Mouse (Mus musculus) limb, embryonic 13.5 days (tissue): ENCODE data around the gene Hdac9. TPM values are rescaled to one million over a fixed set of nuclear protein-coding genes. Genes with fewer than 3 reads are reported as not detected.

Experiments
- ATAC-seq: fragments of 200-750 bp; cut with Nextera tagmentation; 2 replicates; pipeline ENCODE4 v1.8.0; 2017; ENCODE audit warnings: low read depth, moderate number of reproducible peaks, moderate TSS enrichment; ENCODE audit not compliant: low FRiP score
- H3K27ac ChIP-seq: fragments of 300-500 bp; sonication (generic); 2 replicates; pipeline ENCODE4 v1.5.1; 2015; ENCODE audit warnings: inconsistent platforms, mild to moderate bottlenecking, moderate library complexity
- H3K27me3 ChIP-seq: fragments of 300-500 bp; sonication (generic); 2 replicates; pipeline ENCODE4 v1.6.1; 2015; ENCODE audit warnings: mild to moderate bottlenecking, inconsistent platforms
- H3K36me3 ChIP-seq: fragments of 300-500 bp; sonication (generic); 2 replicates; pipeline ENCODE4 v1.6.1; 2015; ENCODE audit warnings: inconsistent platforms, mild to moderate bottlenecking, moderate library complexity
- H3K4me1 ChIP-seq: fragments of 300-500 bp; sonication (generic); 2 replicates; pipeline ENCODE4 v1.6.1; 2015; ENCODE audit warnings: inconsistent platforms
- H3K4me2 ChIP-seq: fragments of 300-500 bp; sonication (generic); replicated peaks from 2 replicates; pipeline ENCODE4 v1.6.1; 2015; ENCODE audit warnings: inconsistent platforms, mild to moderate bottlenecking, moderate library complexity
- H3K4me3 ChIP-seq: fragments of 300-500 bp; sonication (generic); 2 replicates; pipeline ENCODE4 v1.5.1; 2015; ENCODE audit warnings: moderate library complexity, mild to moderate bottlenecking, inconsistent platforms
- H3K9ac ChIP-seq: fragments of 300-500 bp; sonication (generic); 2 replicates; pipeline ENCODE4 v1.6.1; 2015; ENCODE audit warnings: mild to moderate bottlenecking, inconsistent platforms
- H3K9me3 ChIP-seq: fragments of 300-500 bp; sonication (generic); 2 replicates; pipeline ENCODE4 v1.6.1; 2016; ENCODE audit warnings: inconsistent platforms
- WGBS: fragments of 180-500 bp; shearing (Covaris S2); methylation state at CpG from one replicate; pipeline ENCODE4 v1.1.7; 2015; 5-methylcytosine and 5-hydroxymethylcytosine counted together
- polyA plus RNA-seq: library from polyadenylated mRNA; unstranded; fragments of >200 nt; fragmentation: Nextera tagmentation; extraction: Ambion mirVana; gene quantifications from 2 replicates; pipeline ENCODE4 v1.2.1, GENCODE M21; 2015

The Hdac9 gene
- polyA plus RNA-seq, 1 experiment from 2014 or later, result 8.4 TPM

DNA sequence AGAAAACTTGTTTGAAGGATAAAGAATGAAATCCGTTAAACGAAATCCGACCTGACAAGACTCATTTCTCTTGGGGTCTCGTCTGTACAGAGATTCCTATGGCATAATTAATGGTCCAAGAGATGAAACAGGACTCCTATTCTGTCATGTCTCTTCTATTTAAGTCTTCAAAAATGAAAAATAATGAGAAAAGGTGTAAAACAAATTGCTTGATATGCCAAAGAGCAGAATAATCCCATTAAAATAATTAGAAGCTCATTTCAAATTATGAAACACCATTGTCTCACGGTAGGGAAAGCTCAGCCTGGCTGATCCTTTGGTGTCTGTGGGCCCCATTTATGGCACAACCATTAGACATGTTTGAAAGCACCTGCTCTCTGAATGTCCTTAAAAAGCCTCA lies 142.8 kb downstream of the Hdac9 start:
- no peaks in the 10 kb centered on the region for H3K9me3 ChIP-seq
- ATAC-seq, result no peak
- WGBS, result 68% methylated on average over 5 of the region's 5 CpGs

DNA sequence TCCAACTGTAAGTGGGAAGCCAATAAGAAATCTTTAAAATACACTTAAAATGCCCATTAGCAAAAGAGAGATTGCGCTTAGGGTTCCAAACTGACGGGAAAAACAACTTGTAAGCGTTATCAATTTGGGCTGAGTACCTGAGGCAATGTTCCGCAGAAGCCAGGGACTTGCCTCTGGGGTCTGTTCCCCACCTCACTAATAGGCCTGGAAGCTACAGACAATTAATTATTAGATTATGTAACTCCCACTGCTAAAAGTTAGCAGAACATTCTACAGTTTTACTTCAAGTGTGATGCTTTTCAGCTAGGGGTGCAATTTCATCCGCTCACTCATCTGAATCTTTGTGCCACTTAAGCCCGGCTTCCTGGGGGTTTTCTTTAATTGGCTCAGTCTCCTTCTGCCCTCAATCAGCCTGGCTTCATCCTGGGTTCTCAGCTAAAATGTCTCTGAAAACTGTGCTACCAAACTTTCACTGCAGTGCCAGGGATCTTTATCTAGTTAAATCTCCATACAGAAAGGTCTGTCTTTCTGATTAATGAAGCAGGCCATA lies 149.6 kb downstream of the Hdac9 start:
- H3K4me3 ChIP-seq, result no peak overlapping the region
- H3K4me1 ChIP-seq, result no peaks in the 10 kb centered on the region
- H3K4me2 ChIP-seq, result no peak overlapping the region
- WGBS, result 68% methylated on average over 6 of the region's 6 CpGs
- no peaks in the 10 kb centered on the region for H3K9me3 ChIP-seq
- no peak overlapping the region for H3K9ac ChIP-seq
- ATAC-seq, result no peak
- no peak overlapping the region for H3K27ac ChIP-seq
- no peaks in the 10 kb centered on the region for H3K27me3 ChIP-seq
- H3K36me3 ChIP-seq, result no peaks in the 10 kb centered on the region

More for the DNA sequence above, 142.8 kb downstream of the Hdac9 start:
- H3K4me3 ChIP-seq, result no peak overlapping the region
- no peaks in the 10 kb centered on the region for H3K27me3 ChIP-seq
- H3K36me3 ChIP-seq, result no peaks in the 10 kb centered on the region
- no peak overlapping the region for H3K9ac ChIP-seq
- no peak overlapping the region for H3K4me2 ChIP-seq
- no peaks in the 10 kb centered on the region for H3K4me1 ChIP-seq
- H3K27ac ChIP-seq, result no peak overlapping the region

DNA sequence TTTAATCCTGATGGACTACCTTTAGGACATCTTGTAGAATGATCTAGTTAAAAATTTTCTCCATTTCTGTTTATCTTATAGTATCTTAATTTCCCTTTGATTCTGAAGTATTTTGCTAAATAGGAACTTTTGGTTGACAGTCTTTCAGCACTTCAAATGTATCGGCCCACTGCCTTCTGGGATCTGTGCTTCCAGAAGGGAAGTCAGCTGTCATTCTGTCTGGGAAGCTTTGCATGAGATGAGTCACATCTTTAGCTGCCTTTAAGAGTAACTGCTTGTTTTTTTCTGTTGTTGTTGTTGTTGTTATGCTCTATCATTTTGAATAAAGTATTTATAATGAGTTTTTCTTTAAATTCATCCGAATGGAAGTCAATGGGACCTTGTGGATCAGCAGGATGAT lies 169.6 kb downstream of the Hdac9 start:
- no peaks in the 10 kb centered on the region for H3K27me3 ChIP-seq
- no peak overlapping the region for H3K27ac ChIP-seq
- no peaks in the 10 kb centered on the region for H3K4me1 ChIP-seq
- 80% methylated on average over 2 of the region's 2 CpGs for WGBS
- H3K4me3 ChIP-seq, result no peak overlapping the region
- H3K9me3 ChIP-seq, result no peaks in the 10 kb centered on the region
- ATAC-seq, result no peak
- no peak overlapping the region for H3K9ac ChIP-seq
- no peaks in the 10 kb centered on the region for H3K36me3 ChIP-seq
- no peak overlapping the region for H3K4me2 ChIP-seq

DNA sequence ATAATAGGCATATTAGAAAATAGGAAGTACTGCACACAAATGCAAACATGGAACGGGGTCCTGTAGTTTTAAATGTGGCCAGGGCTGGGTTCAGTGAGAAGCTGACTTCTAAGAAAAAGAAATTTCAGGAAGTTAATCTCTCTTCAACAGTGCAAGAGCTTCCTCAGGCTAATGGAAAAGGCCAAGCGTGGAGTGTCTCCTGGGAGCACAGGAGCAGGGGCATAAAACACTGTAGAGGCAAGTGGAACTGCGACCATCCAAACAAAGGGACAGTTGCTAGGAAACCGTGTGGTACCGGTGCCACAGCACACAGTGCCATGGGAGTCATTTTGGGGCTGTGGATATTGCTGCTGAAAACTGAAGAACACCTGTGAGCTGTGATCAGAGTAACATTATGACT lies 191.7 kb downstream of the Hdac9 start:
- Histone ChIP-seq H3K27me3 (no peaks in the 10 kb centered on the region), H3K9ac (no peak overlapping the region), H3K4me2 (no peak overlapping the region), H3K9me3 (no peaks in the 10 kb centered on the region), H3K4me1 (0 out of 2 replicates have a peak, but pooled peaks cover 2% of the 10 kb centered on the region), H3K27ac (no peak overlapping the region), H3K4me3 (no peak overlapping the region), H3K36me3 (no peaks in the 10 kb centered on the region)
- 63% methylated on average over 5 of the region's 5 CpGs for WGBS
- ATAC-seq, result no peak

DNA sequence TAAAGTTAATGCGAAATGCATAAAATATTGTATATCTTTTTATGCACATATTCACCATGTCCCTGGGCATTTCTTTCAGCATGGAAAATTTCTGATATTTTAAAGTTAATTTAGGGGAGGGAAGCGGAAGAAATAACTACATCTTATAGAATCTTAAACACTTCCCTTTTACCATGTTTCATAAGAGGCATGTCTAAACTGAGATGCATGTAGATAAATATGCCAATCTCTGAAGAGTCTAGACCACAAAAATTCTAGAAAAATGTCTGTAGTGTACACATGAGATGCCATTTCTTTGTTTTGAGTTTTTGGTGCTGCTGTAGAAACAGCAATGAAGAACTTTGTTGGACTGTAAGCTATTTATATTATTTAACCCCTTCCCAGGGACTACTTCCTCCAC lies 192.6 kb downstream of the Hdac9 start:
- Histone ChIP-seq H3K9me3 (no peaks in the 10 kb centered on the region), H3K4me1 (0 out of 2 replicates have a peak, but pooled peaks cover 2% of the 10 kb centered on the region), H3K36me3 (no peaks in the 10 kb centered on the region), H3K4me3 (no peak overlapping the region), H3K27ac (no peak overlapping the region), H3K4me2 (no peak overlapping the region), H3K9ac (no peak overlapping the region), H3K27me3 (no peaks in the 10 kb centered on the region)
- WGBS, result 90% methylated on average over 2 of the region's 2 CpGs
- ATAC-seq, result no peak

DNA sequence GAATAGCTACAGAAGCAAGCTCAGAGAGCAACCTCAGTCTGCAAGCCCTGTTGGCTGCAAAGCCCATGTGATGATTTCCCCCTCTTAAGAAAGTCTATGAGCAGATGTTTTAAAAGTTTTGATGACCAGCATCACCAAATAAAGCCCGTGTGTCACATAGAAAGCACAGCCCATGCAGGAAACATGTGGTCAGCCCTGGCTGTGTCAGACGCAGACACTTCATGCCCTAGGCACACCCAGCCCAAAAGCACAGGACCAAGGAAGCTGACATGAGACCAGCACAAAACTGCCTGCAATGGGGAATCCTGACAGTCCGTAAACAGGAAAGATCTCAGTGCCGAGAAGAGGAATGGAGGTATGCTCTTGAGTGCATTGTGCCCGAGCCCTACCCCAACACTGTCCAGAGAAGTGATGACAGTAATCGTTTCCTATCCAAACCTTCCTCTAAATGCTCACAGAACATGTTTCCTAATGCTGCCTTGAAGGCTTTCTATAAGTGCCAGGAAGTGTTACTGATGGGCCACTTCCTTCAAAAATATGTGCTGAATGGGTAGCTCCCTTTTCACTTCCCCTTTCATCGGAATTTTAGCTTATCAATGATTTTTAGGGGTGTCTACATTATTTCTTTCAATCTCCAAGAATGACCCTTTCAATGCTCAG lies 193.9 kb downstream of the Hdac9 start:
- Histone ChIP-seq H3K27me3 (no peaks in the 10 kb centered on the region), H3K4me2 (no peak overlapping the region), H3K36me3 (no peaks in the 10 kb centered on the region), H3K4me1 (0 out of 2 replicates have a peak, but pooled peaks cover 2% of the 10 kb centered on the region), H3K9ac (no peak overlapping the region), H3K9me3 (no peaks in the 10 kb centered on the region), H3K27ac (no peak overlapping the region), H3K4me3 (no peak overlapping the region)
- no peak for ATAC-seq
- WGBS, result 69% methylated on average over 7 of the region's 7 CpGs

DNA sequence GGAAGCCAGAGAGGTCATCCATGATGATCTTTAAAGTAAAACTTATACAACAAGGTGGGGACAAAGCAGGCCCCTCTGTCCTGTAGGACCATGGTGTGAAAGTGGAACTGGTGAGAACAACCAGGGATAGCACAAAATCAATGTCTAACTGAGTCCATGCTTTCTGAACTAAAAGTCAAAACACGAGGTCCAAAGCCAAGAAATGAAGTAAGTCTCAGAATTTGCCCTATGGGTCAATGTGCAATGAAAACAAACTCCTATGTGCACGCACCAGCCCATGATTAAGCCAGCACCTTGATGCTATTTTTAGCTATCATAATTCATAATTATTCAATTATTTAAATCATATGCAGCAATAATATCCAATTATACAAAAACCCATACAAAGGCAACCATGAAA lies 196.0 kb downstream of the Hdac9 start:
- H3K4me2 ChIP-seq, result no peak overlapping the region
- no peak overlapping the region for H3K27ac ChIP-seq
- no peaks in the 10 kb centered on the region for H3K9me3 ChIP-seq
- H3K9ac ChIP-seq, result no peak overlapping the region
- H3K4me3 ChIP-seq, result no peak overlapping the region
- whole genome bisulfite sequencing, result 75% methylated on average over 2 of the region's 2 CpGs
- 0 out of 2 replicates have a peak, but pooled peaks cover 2% of the 10 kb centered on the region for H3K4me1 ChIP-seq
- no peaks in the 10 kb centered on the region for H3K36me3 ChIP-seq
- no peaks in the 10 kb centered on the region for H3K27me3 ChIP-seq
- no peak for ATAC-seq

DNA sequence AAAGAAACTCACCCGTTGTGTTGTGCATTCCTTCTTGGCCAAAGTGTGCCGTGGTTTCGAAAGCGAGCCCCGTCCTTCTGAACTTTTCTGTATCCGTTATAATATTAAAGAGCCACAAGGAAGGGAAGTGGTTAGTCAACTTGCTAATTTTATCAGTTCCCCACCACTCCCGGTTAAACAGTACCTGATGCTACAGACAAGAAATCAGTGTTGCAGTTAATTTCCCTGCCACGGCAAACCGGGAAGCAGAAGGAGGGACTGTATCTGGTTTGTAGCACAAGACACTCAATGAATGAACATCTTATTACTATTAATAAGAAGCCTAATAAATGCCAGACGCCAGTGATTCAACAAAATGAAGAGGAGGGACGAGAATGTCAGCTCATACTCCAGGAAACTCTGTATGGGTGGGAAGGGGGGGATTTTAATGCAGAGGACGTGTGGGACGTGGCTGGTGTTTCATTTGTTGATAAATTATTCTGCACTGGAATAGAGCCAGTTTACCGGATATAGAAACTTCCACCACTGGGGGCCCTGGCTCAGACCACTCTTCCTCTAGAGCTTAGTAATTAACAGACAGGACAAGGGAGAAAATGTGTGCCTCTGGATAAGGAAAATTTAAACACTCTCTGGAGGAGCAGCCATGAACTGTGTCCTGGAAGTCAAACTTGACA lies 202.5 kb downstream of the Hdac9 start:
- Histone ChIP-seq H3K27me3 (no peaks in the 10 kb centered on the region), H3K36me3 (no peaks in the 10 kb centered on the region), H3K9me3 (no peaks in the 10 kb centered on the region; the same call in 1 of the 2 replicates), H3K4me2 (peak overlapping the region; percentile 52), H3K4me3 (peak overlapping the region; percentile 29), H3K9ac (no peak overlapping the region), H3K27ac (peak overlapping the region; percentile 10; the same call in 1 of the 2 replicates), H3K4me1 (peaks cover 17% of the 10 kb centered on the region; the same call in 1 of the 2 replicates)
- peak; percentile 54 for ATAC-seq
- 17% methylated on average over 14 of the region's 14 CpGs for WGBS

DNA sequence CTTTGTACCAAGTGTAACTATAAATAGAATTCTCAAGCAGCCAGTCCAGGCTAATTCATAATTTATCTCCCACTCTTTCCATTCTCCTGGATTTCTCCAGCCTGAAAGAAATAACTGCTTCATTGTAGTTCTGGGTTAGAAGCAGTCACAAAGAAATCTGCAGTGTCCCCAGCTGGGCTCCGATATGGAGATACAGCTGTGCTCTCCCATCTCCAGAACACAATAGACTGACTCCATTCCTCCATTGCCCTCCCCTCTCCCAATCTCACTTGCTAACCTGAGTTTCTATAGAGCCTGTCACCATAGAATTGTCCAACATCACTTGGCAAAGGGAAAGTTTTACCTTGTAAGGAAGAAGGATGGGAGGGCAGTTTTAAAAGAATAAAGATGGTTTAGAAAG lies 218.9 kb downstream of the Hdac9 start:
- no peak overlapping the region for H3K4me2 ChIP-seq
- no peak overlapping the region for H3K4me3 ChIP-seq
- no peaks in the 10 kb centered on the region for H3K36me3 ChIP-seq
- no peak overlapping the region for H3K9ac ChIP-seq
- no peaks in the 10 kb centered on the region for H3K27me3 ChIP-seq
- H3K27ac ChIP-seq, result no peak overlapping the region
- WGBS, result 80% methylated on average over 1 of the region's 1 CpGs
- no peaks in the 10 kb centered on the region for H3K4me1 ChIP-seq
- no peak for ATAC-seq
- no peaks in the 10 kb centered on the region for H3K9me3 ChIP-seq

DNA sequence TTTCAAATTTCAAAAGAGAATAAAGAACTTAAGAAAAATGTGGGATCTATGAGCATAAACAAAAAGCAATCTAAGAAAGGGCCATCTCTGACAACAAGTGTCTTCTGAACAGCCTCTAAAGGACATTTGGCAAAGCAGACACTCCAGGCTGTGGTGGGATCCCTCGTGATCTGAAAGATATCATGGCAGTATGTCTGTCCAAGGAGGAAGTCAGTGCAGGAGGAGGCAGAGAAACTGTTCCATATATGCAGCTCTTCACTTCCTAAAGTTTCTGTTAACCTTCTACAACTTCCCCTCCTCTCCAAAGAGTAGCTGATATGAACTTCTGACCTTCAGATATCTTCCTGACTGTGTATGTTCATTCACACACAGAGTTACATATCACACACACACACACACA lies 220.2 kb downstream of the Hdac9 start:
- Histone ChIP-seq H3K36me3 (no peaks in the 10 kb centered on the region), H3K4me2 (no peak overlapping the region), H3K4me1 (0 out of 2 replicates have a peak, but pooled peaks cover 2% of the 10 kb centered on the region), H3K9ac (no peak overlapping the region), H3K4me3 (no peak overlapping the region), H3K27ac (no peak overlapping the region), H3K27me3 (no peaks in the 10 kb centered on the region), H3K9me3 (no peaks in the 10 kb centered on the region)
- 88% methylated on average over 1 of the region's 1 CpGs for WGBS
- no peak for ATAC-seq

DNA sequence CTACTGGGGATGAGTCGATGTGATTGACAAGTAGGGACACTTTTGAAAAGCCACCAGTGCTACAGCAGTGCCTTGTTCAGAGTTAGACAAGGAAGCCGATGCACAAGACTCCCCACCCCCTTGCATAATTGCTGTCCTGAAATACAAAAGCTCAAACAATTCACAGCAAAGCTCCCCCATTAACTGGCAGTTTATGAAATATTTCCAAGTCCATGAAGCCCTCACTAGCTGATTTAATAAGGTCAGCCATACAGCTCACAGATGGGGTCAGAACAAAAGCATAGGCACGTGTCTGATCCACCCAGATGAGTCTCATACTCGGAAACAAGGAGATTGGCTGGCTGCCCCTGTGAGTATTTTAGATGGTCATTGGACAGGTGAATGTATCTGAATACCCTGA lies 228.0 kb downstream of the Hdac9 start:
- Histone ChIP-seq H3K4me2 (no peak overlapping the region), H3K4me1 (peaks cover 16% of the 10 kb centered on the region), H3K9me3 (no peaks in the 10 kb centered on the region), H3K4me3 (no peak overlapping the region), H3K9ac (no peak overlapping the region), H3K36me3 (no peaks in the 10 kb centered on the region), H3K27ac (no peak overlapping the region), H3K27me3 (no peaks in the 10 kb centered on the region)
- ATAC-seq, result no peak
- WGBS, result 59% methylated on average over 4 of the region's 4 CpGs

DNA sequence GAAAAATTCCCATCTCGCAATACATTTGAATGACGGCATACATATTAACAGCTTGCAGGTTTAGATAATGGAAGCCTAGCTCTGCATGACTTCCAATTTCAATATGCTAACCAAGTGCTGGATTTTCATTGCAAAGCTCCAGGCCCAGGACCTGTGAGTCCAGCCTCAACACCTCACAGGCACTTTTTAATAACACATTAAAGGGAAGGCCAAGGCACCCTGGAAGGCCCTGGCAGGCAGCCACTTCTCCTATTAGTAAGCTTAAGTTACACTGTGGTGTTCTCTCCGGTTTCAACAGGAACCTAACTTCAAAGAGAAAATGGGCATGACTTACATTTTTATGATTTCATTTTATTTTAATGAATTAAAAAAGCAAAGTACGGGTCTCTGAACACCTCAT lies 233.5 kb downstream of the Hdac9 start:
- Histone ChIP-seq H3K4me1 (peaks cover 27% of the 10 kb centered on the region), H3K27ac (0 out of 2 replicates have a peak overlapping the region, but pooled peaks have one; percentile 44), H3K27me3 (no peaks in the 10 kb centered on the region), H3K9ac (no peak overlapping the region), H3K9me3 (no peaks in the 10 kb centered on the region), H3K4me2 (peak overlapping the region; percentile 43), H3K4me3 (no peak overlapping the region), H3K36me3 (no peaks in the 10 kb centered on the region)
- ATAC-seq, result peak; percentile 94
- WGBS, result 14% methylated on average over 4 of the region's 4 CpGs
